Mouse (Mus musculus): ENCODE measurements around the gene Coa3.

DNA sequence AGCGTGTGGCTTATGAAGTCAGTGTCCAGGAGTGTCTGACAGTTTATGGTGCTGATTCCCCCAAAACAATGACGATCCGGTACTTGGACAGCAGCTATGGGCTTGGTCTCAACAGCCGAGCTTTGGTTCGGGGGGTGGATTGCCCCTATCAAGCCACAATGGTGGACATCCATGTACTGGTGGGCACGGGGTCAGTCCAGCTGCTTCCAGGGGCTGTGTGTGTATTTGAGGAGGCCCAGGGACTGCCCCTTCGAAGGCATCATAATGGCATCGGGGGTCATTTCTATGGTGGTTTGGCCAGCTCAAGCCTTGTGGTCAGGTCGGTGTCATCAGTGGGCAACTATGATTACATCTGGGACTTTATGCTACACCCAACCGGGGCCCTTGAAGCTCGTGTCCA lies 47.2 kb upstream of the Coa3 start:
- no peak for TF ChIP-seq GATA1 (IDR thresholded peaks at IDR 0.05; ENCODE audit: borderline replicate concordance, low read length)
- TF ChIP-seq FLI1 (IDR thresholded peaks at IDR 0.05; ENCODE audit: low read length), result no peak

Data from megakaryocyte, embryonic 14.5 days (primary cell).